Mouse (Mus musculus): ENCODE data around the gene Doc2a.

DNA sequence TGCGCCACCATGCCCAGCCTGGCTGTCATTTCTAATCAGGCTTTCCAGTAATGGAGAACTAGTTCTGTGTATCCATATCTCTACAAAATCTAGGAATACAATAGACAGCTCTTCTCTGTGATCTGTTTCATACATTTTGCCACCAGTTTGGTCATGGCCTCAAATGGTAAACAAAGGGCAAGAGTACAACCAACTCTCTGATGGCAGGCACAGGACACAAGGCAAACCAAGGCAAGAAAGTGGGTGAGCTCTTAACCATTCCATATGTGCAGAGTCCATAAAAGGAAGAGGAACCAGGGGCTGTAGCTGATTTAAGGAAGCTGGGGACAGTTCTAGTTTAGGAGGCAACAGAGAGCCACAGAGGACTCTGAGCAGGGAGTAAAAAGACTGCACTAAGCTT is 30.0 kb downstream of the Doc2a start:
- TF ChIP-seq CTCF (IDR thresholded peaks at IDR 0.05; ENCODE audit: borderline replicate concordance, insufficient read depth, low read depth, low read length) = no peak
- TF ChIP-seq POLR2A (IDR thresholded peaks at IDR 0.05; ENCODE audit: borderline replicate concordance, insufficient read depth, low read length) = no peak

Data from cerebellum, adult 2 months (tissue).